Mouse (Mus musculus) spleen, adult 2 months (tissue): ENCODE measurements around the gene Wdr20.

Source experiments
- CTCF ChIP-seq: fragments of 200-500 bp; IDR thresholded peaks from 2 replicates; pipeline ENCODE4 v1.5.1; 2011; ENCODE audit warnings: mild to moderate bottlenecking, inconsistent platforms; ENCODE audit not compliant: insufficient read depth, insufficient read length, insufficient replicate concordance; ENCODE audit errors: extremely low read depth
- POLR2A ChIP-seq: fragments of 200-500 bp; IDR thresholded peaks from 2 replicates; pipeline ENCODE4 v1.6.1; 2011; ENCODE audit warnings: low read depth, low read length, inconsistent platforms

DNA sequence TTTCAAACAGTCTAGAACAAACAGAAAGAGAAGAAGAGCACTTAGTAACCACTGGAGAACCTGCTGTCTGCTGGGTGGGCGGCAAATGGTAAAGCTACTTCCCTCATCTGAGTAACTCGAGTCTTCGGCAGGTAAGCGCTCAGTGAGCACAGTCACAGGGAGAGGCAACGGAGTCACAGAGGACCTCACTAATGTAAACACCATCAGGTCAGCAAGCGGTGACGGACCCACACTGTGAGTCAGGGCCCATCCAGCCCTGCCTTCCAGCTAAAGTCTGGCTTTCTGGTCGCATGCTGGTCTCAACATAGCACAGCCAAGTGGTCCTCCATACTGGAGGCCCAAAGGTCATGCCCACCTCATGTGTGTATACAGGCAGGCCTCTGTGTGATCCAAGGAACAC is 81.6 kb downstream of the Wdr20 start:
- TF ChIP-seq CTCF, result no peak
- no peak for TF ChIP-seq POLR2A
